Mouse (Mus musculus) left cerebral cortex, adult 8-10 months (tissue): Measurements from ENCODE around the gene Frmpd3. TPM values are rescaled to one million over a fixed set of nuclear protein-coding genes. Genes with fewer than 3 reads are reported as not detected.
"Not testable (repeated sequence)": the region's sequence is repeated elsewhere in the genome, so short reads cannot be mapped to it uniquely, and the experiment has no call there.

Source experiments
- DNase-seq, 2 experiments: peaks; one replicate each; pipeline ENCODE4 v3.0.0; 2022; ENCODE audit warnings: low spot score in 2 of 2
- total RNA-seq, 4 experiments: library from RNA; stranded (reverse); gene quantifications; 2 replicates each; pipeline ENCODE4 v1.2.4; 2022

Gene Frmpd3
- 10 to 100 TPM; 23.7 to 31.1 (median 26.7) TPM for total RNA-seq

GRCm38 (mm10) chrX:140341656-140342392, at the start of gene Frmpd3:
Gene Frmpd3, plus strand, starts transcription at chrX:140342263.
- DNase-seq, result peak in 1 of 2 experiments; percentile 2

GRCm38 (mm10) chrX:140303731-140304130, 38.3 kb upstream of the Frmpd3 start:
- no peak for DNase-seq

DNA sequence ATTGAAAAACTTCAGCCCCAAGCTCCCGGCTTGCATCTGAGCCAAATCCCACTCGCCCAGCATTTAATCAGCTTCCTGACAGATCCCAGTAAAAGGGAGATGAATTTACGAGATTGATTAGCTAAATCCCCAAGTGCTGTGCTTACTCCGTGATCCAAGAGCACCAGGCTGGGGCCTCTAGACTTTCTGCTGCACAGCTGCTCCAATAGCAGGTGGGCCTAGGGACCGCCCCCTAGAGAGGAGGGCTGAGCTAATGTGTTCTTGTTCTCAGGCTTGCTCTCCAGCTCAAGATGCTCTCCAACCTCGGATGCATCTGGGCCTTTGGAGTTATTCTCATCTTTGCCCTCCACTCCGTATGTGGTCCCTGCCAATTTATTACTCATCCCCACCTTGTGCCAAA, 36.4 kb upstream of the Frmpd3 start:
- DNase-seq, result no peak

- DNase-seq, result no peak
These were observed 24.1 kb upstream of the Frmpd3 start for GRCm38 (mm10) chrX:140317931-140318330.

GRCm38 (mm10) chrX:140319131-140319530, 22.9 kb upstream of the Frmpd3 start:
- no peak for DNase-seq

DNA sequence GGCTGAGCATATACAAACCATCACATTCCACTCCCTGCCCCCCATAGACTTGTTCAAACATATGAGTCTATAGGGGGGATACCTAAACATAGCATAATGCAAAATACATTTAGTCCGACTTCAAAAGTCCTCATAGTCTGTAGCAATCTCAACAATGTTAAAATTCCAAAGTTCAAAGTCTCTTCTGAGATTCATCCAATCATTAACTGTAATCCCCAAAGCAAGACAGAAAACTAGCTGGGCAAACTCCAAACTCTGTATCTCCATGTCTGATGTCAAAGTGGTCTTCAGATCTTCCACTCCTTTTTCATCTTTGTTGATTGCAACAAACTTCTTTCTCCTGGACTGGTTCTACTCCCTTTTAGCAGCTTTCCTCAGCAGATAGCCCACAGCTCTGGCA, 21.4 kb upstream of the Frmpd3 start:
- DNase-seq, result not testable (repeated sequence)

GRCm38 (mm10) chrX:140342393-140343163, 515 bp downstream of the Frmpd3 start:
- no peak for DNase-seq

DNA sequence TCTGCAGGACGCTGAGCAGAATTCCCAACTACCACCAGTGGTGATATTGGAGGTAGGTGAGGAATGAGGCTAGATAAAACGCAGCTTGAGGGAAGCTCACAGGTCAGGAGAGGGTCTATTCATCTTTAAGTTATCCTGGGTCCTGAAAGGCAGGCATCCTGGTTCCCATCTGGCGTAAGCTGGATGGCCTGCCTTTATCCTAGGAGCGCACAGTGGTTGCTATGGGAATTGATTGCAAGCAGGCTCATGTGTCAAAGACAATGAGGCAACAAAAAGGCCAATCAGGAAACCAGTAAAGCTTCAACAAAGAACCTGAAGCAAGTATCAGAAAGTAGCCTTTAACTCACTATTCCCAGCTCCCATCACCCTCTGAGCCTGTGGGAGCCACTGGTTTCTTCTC, 33.6 kb downstream of the Frmpd3 start:
- DNase-seq, result no peak

DNA sequence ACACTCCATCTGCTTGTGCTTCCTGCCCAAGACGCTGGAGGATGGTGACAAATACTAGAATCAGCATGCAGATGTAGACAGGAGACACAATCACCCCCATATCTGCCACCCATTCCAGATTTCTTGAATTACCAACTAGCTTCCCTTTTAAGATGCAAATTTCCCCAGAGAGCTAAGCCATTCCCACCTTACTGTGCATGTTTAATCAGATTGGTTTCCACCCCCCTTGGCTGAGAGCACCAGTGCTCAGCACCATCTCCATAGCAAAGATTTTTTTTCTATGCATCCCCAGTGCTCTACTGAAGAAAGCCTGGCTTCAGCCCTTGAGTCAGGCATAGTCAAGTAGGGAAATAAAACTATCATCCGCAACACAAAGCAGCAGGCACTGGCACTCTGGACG, 57.9 kb downstream of the Frmpd3 start:
- peak in 1 of 2 experiments; percentile 12 for DNase-seq

DNA sequence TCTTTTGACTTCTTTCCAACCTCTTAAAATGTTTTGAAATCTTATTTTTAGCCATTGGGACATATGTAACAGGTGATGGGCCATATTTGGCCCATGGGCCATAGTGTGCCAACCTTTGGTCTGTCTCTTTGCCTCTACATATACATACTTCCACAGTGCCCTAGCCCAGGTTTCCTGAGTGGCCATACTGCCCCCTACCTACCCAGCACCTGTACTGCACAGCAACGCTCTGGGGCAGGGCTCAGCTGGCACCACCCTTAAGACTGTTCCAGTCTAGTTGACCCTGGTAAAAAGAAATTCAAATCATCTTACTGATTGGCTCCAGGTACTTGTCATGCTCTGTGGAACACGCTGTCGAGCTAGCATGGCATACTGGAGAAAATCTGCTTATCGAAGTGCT, 60.8 kb downstream of the Frmpd3 start:
- DNase-seq, result no peak

DNA sequence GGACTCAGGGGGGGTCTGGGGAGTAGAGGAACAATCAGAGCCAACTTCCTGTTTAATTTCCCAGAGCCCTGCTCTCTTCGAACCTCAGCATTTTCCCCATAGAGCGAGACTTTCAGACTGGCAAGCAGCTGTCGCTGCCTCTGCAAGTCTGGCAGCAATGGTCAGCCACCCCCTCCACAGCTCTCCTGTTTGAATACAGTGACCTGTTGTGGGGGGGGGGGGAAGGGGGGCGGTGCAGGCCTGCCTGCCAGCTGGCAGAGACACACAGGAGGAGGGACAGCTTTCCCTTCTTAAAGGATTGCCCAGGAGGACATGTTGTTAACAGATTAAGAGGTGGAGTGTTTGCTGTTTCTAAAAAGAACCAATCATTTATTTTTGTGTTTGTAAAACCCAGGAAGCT, 64.0 kb downstream of the Frmpd3 start:
- DNase-seq, result no peak

DNA sequence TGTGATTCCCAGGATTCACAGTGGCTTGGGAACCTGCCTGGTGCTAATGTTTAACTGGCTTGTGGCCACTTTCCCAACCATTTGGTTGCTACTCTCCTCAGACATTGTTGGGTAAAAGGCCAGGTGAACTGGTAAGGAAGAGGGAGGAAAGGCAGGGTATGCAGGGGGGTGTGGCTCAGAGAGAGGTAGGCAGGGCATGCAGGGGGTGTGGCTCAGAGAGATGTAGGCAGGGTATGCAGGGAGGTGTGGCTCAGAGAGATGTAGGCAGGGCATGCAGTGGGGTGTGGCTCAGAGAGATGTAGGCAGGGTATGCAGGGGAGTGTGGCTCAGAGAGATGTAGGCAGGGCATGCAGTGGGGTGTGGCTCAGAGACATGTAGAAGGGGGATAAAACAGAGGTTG, 64.4 kb downstream of the Frmpd3 start:
- no peak for DNase-seq

- no peak for DNase-seq
These were observed 65.5 kb downstream of the Frmpd3 start for GRCm38 (mm10) chrX:140407593-140407992.

DNA sequence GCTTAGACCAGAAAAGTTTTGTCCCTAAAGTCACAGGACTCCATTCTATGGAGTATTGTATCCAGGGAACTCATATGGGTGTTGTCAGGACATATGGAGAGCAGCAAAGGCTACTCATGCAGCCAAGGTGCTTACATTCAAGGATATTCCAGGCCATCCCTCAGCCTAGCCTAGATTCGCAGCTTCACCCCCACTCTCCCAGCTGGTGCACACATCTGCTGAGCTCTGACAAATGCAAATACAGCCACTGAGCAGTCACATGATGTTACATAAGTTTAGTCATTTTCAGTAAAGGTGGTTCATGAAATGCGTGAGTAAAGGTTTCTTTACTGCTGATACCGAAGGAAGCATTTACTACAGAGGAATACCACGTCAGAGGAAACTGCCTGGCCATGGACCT, 76.4 kb downstream of the Frmpd3 start:
- peak in 1 of 2 experiments; percentile 64 for DNase-seq

DNA sequence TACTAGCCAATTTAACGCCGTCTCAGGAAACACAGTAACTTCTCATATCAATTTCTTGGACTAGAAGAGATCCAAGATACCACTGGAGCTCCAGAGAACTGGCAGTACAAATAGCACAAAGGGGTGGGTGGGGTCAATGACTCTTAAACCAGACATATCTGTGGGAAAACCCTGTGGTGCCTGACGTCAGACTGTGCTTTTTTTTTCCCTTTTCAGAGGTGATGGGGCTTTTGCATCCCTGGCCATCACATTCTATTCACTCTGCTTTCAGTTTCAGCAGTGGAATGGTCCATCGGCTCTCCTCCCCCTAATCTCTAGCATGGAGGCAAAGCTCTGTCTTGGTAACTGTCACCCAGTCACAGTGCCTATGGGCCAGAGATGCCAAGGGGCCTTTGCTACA, 85.1 kb downstream of the Frmpd3 start:
- no peak for DNase-seq

DNA sequence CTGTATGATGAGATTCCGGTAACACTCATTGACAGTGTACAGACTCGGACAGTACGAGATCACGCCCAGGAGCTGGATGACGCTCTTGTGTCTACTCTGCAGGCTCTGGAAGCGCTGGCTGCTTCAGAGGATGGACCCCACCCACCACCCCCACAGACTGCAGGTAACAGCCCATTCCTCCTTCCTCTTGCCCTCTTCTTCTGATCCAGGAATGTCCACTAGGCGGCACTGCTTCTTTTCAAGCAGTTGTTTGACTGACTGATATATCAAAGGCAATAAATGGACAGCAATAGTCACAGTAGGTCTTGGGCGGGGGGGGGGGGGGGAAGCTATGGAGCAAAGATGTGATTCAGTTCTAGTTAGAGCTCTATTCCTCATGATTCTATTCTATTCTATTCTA, 86.2 kb downstream of the Frmpd3 start:
- no peak for DNase-seq

- no peak for DNase-seq
These were observed 87.9 kb downstream of the Frmpd3 start for GRCm38 (mm10) chrX:140429985-140430384.

GRCm38 (mm10) chrX:140430506-140430905, 88.4 kb downstream of the Frmpd3 start:
- DNase-seq, result no peak

GRCm38 (mm10) chrX:140431981-140432380, 89.9 kb downstream of the Frmpd3 start:
- DNase-seq, result no peak

DNA sequence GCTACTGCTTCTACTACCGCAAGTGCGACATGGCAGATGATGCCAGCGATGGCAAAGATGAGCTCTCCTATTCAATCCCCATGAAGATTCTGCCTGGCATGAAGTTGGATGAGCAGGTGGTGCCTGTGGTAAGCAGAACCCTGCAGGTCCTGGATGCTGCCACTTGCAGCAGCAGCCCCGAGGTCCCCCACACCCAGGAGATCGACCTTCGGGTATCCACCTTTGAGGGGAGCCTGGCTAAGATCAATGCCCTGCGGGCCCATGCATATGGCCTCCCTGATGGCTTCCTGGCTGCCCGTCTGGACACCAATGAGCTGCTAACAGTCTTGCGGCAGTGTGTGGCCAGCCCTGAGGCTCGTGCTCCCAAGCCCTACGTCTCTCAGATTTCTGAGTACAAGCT, 90.7 kb downstream of the Frmpd3 start:
- no peak for DNase-seq

- DNase-seq, result no peak
These were observed 95.8 kb downstream of the Frmpd3 start for GRCm38 (mm10) chrX:140437906-140438305.

DNA sequence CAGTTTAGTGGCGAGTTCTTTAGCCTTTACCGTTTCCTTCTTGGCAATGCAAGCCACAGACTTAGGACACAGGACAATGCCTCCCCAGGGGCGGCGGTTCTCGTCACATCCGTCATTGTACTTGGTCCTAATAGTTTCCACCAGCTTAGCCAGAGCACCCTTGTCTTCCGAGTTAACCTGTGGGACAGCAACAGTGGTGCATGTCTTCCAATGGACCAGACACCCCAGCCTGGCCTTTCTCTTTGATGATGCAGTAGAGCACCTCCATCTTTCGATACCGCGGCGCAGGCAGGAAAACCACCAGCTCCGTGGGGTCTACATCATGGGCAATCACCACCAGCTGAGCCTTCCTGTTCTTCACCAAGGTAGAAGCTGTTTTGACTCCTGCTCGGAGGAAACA, 103.5 kb downstream of the Frmpd3 start:
- no peak for DNase-seq

- no peak for DNase-seq
These were observed 108.0 kb downstream of the Frmpd3 start for GRCm38 (mm10) chrX:140450071-140450470.
